Mouse (Mus musculus) thymus, postnatal 10 days (tissue): Measurements from ENCODE around the gene 3110082J24Rik.

Experiments
- DNase-seq, 2 experiments: peaks; one replicate each; pipeline ENCODE4 v3.0.0; 2021; ENCODE audit warnings: low spot score in 2 of 2

3110082J24Rik gene

DNA sequence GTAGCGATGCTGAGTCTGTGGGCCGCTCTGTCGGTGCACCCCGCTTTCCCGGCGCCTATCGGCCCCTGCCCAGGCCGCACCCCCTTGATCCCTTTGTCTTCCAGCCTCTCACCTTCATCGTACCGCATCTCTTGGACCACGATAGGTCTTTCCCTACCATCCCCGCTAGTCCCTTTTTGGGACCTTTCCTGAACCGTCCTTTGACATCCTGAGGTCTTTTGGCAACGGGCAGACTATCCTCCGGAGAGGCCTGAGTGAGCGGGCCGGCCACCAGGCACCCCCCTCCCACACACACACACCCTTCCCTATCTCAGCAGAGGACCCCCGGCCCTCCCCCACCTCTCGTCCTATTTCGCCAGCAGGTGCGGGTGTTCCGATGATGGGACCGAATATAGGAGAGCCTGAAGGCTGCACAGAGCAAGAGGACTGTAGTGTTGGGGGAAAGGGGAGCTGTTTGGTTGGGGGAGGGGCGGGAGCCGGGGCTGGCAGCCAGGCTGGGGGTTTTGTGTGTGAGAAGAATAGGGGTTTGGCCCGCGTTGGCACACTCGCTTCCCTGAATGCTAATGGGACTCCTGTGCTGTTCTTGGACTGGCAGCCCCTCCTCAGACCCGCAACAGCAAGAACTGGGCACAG is at the start of gene 3110082J24Rik:
TSS of gene 3110082J24Rik (minus strand) at position 419 of the 633 bp plus-strand sequence.
- DNase-seq: no peak

DNA sequence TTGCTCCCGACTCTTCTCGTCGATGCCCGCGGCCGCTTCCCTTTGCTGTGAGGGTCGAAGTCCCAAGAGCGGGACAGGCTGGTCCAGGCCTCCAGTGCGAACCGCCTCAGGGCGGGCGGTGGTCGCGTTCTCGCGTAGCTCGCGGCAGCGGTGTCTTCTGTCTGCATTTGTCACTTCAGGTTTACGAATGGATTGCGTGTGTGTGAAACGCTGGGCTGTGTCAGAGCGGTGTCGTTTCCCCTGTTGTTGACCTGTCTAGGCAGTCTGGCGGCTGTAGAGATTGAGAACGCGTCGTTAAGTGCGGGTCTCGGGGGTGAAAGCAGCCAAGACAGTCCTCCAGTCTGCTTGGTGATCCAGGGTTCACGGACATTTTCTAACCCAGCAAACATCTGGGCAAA is 49.5 kb upstream of the 3110082J24Rik start:
- DNase-seq: no peak

DNA sequence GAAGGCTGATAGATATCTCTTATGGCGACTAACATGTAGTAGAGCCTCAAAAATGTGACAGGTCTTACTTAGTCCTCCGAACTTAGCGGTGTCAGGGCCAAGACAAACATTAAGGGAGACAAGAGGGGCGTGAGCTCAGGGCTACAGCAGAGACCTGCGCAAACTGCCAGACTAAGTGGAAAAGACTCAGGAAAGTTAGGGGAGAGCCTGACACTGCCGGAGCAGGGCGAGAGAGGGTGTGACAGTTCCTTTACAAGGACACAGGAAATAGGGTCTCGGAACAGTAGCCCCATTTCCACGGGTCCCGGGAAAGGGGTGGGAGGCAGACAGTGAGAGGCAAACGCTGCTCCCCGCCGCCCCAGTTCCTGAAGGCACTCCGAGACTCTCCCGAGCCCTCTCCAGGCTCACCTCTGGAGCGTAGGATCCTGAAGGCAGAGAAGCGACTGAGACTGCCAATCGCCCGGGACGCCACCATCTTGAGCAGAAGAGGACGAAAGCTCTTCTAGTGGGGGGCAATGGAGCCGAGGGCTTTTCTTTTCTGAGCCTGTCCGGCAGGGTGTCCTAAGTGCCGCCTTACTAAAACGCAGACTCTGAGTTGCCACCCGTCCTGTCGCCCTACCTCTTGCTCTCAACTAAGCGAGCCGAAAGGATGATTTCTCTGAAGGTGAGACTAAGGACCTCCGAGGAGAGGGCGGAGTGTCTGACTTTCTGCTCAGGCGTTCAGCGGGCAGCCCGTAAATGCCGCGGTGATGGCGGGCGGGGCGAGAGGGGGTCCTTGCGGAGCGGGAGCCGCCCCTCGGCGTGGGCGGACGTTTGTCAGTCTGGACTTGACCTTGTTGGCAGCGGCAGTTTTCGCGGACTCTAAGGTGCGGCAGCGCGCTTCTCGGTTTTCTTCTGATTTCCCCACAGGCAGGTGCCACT is 48.8 kb upstream of the 3110082J24Rik start, which contains the start of the genes Hadha and Hadhb:
TSS of gene Hadha (minus strand) at position 689 of the 921 bp plus-strand sequence.
TSS of gene Hadhb (plus strand) at position 775 of the 921 bp plus-strand sequence.
- DNase-seq: peak; percentile 82 to 90

DNA sequence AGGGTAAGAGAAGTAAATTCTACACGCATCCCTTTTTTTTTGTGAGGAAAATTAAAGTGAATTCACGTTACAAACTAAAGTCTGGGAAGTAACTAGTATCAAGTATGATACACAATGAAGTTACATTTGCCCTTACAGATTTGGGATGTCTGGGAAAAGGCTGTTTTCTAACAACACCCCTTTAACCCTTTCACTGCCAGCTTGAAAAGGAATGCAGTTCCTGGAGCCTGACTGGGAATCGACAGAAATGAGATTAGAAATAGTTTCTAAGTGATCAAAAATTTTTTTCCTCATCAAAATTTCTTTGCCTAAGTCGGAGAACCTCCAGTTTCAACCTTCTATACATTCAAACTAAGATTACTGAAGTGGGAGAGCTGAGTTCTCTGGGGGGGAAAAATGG is 48.1 kb upstream of the 3110082J24Rik start:
- DNase-seq: no peak

DNA sequence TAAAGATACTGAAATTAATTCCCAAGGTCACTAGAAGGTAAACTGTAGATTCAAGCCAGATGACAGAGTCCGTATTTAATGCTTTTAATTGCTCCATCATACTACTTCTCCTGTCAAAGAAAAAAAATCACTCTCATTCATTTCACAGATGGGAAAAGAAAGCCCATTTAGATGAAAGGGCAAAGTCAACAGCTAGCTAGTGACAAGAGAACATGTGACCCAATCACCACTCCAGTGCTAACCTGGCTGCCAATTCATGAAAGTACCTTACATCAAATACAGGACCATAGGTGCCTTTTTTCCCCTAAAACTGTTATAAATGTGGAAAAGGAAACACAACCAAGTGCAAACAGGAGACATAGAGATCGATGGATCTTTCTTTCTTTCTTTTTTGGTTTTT is 47.3 kb upstream of the 3110082J24Rik start:
- no peak for DNase-seq

DNA sequence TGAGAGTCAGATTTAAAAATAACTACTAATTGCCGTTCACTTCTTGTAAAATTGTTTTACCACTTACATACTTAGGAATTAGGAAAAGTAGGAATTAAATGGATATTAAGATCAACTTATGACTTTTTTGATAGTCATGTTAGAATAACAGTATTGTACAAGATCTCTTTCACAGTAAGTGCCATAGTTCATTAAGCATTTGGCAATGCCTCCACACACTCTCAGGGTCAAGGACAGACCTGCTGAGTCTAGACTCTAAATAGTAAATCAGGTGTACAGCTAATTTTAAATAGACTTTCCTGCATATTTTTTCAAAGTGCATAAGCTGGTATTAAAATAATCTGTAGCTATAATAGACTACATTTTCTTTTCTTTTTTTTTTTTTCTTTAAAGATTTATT is 46.5 kb upstream of the 3110082J24Rik start:
- no peak for DNase-seq

DNA sequence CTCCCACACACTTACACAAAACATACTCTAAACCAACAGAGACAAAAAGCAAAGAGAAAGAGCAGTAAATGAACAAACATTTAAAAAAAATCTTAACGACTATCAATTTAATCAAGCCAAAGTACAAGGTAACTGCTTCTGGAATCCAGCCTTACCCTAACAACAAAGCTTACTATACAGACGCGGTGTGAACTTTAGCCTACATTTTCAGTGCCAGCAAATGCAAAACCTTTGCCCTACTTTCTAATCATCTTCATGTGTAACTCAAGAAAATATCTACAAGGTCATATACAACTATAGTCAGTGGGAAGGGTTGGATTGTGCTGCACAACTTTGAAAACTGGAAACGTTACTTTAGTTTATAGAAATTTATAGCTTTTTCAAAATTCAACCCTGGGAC is 46.1 kb upstream of the 3110082J24Rik start:
- no peak for DNase-seq

DNA sequence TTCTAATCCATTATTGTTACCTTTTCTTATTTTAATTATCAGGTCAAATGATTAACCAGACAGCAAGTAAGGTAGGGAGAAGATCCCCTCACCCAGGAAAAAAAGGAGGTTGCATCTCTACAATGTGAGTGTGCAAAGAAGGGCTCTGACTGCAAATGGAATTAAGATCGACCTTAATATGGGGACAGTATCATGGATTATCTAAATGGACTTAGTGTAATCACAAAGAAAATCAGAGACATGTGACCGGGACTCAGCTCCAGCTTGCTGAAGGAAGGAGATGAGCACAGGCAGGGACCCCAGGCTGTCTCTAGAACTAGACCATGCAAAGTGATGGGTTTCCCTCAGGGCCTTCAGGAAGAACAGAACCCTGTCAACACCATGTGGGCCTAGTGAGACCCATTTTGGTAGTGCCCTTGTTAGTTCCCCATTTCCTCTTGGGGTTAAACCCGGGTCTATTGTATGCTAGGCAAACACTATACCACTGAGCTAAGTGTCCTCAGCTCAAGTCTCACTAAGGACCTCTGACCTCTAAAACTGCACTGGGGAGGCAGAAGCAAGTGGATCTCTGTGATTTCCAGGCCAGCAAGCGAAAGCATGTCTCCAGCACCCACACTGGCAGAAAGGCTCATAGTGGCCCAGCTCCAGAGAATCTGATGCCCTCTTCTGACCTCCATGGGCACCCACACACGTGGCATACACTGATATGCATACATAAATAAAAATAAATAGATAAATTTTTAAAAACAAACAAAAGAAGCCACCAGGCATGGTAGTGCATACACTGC is 42.4 kb upstream of the 3110082J24Rik start:
- DNase-seq: no peak

DNA sequence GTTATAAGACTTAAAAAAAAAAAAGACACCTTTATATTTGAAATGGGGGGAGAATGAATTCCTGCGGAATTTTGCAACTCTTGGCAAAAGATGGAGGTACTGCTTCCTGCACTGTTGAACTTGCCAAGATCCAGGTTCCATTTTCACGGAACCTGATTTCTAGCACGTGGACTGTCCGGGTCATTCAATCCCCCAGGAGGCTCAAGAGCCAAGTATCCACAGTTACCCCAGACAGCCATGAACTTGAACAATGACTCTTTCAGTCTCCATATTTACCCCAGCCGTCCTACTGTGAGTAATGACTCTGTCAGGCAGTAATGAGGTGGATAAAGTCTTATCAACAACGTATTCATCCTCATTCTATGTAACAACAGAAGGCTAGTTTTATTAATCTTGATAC is 40.6 kb upstream of the 3110082J24Rik start:
- DNase-seq: no peak

DNA sequence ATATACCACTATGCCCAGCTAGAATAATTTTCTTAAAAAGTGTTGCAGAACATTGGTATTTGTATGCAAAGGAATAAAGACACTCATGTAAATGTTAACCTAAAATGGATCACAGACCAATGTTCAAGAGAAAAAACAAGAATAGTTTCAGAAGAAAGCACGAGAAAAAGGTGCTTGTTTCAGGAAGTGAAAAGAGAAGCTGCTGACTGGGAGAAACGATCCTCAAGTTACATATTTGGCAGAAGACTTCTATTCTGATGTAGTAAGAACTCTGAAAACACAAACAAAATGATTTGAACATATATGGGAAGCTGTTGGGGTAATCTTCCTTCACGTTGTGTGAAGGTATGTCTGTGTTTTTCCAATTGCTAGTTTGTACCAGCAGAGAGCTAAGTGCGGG is 32.3 kb upstream of the 3110082J24Rik start:
- DNase-seq: no peak

DNA sequence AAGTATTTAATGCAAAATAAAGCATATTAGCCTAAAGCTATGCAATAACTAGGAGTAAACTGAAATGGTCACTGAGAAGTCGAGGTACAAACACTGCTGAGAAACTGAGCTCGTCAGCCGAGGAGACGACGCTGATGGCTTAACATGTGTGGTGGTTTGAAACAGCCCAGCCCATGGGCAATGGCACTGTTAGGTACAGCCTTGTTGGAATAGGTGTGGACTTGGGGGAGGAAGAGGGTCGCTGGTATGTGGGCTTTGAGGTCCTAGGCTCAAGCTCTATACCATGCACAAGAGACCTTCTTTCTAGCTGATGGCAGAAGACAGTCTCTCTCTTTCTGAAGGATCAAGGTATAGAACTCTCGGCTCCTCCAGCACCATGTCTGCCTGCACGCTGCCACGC is 31.4 kb upstream of the 3110082J24Rik start:
- DNase-seq: no peak

DNA sequence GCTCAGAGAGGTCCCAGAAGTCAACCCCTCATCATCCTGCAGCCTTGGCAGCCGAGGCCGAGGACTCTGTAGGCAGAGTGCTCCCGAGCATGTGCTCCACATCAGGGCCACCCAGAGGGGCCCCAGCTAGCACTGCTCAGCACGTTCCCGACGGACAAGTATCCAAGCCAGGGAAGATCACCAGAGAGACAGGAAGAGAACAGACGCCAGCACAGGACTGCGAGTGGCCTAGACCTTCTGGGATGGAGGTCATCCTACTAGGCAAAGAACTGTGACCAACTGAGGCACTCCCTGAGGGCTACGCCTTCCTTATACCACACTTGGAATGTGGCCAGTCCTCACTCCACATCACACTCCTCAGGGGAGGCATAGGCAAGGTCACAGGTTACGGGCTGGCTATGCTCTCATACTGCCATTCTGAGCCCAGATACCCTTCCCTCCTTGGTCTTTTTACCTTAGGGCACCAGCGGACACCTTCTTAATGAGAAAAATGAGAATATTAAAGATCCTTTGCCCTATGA is 29.9 kb upstream of the 3110082J24Rik start:
- DNase-seq: no peak

DNA sequence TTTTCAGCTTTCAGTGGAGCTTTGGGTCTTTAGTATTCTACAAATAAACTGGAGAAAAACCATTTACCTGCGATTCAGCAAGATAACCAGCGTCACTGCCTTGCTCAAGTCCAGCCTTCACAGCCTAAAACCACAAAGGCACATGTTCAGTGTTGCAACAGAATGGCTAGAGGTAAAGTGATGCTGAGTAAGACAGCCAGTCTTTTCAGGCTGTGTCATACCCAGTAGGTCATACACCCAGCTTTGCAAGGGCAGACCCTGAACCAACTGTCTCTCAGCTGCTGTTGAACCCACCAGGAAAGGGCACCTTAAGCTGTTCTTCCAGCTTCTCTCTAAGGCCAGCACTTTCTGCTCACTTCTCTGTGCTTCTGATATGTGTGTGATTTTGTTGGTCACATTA is 26.3 kb upstream of the 3110082J24Rik start:
- no peak for DNase-seq

DNA sequence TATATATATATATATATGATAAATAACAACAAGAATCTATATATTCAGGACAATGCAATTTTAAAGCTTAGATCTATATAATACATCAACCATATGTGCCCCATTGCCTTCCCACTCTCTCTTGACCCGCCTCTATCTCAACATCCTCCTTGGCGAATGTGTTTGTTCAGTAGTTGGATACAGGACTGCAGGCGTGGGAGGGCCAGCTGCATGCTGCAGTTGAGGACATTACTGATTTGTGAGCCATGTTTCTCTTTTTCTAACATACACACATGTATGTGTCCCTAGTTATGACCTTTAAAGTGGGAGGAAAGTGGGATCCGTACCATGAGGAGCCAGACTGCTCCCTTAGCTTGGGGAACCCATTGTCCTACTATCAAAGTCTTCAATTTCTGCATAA is 25.4 kb upstream of the 3110082J24Rik start:
- DNase-seq: no peak

DNA sequence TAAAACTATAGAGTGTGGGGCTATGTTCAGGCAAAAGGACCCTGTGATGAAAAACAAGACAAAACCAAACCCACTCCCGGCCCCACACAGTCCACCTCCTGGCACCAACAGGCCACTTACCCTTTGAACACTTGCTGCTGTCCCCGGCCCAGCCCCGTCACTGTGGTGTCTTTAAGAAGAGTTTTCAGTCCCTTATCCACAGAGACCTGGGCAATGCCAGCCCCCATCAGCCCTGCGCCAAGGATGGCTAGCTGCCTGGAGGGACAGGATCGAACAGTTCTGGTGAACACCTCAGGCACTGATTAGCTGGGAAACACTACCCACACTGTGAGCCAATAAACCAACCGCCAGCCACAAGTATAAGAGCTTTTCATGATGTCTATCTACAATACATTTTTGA is 22.8 kb upstream of the 3110082J24Rik start:
- DNase-seq: no peak

DNA sequence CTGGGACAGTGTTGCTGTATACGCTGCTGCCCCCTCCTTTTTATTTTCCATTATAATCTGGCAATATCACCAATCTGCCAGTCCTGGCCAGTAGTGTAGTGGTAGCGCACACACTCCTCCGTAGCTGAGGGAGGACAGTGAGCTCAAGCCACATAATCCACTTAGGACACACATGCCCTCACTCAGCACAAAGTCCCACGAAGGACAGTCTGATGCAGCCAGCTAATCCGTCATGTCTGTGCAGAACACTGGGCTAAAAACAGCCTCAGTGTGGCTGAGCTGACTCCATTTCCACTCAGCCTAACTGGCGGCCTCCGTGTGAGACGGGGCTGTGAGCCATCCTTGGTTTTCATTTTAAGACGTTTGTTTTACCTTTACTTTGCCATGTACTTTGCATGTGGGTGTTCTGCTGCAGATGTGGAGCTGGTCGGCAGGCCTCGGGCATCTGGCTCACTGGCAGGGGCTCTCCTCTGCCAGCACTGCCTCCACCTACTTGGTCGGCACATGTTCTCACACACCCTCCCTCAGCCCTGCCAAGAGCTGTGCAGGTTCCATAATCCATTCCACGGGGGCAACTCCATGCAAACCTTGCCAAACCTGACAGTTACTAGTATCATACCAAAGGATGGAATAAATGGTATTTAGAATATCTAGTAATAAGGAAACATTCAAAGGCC is 22.2 kb upstream of the 3110082J24Rik start:
- no peak for DNase-seq

DNA sequence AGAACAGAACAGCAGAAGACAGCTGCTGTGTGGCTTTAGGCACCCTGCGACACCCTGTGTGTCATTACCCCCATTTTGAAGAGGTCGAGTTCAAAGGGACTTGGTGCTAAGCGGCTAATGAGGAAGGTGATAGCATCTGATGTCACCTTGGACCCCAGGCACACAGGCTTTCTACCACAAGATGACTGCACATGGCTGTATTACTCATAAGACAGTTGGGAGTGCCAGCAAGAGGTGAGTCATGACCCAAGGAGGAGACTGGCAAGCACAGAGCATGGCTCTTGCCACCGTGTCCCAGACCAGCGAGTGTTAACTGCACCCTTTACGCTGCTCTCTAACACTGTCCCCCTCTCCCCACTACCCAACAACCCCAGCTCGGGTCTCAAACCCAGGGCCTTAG is 20.9 kb upstream of the 3110082J24Rik start:
- no peak for DNase-seq

DNA sequence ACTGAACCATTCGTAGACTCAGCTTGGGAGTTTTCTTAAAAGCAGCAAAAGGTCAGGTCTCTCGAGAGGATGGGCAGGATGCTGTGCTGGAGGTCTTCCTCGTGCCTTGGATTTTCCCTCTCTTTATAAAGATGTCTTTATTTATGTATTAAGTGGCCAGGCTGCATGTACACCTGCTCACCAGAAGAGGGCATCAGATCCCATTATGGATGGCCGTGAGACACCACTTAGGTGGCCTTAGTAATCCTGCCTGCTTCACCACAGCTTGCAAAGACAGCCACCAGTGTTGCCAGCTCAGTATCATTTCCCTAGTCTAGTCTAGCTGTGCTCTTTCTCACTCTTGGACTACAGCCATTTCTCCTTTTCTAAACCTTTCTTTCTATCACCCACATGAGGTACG is 19.7 kb upstream of the 3110082J24Rik start:
- no peak for DNase-seq

DNA sequence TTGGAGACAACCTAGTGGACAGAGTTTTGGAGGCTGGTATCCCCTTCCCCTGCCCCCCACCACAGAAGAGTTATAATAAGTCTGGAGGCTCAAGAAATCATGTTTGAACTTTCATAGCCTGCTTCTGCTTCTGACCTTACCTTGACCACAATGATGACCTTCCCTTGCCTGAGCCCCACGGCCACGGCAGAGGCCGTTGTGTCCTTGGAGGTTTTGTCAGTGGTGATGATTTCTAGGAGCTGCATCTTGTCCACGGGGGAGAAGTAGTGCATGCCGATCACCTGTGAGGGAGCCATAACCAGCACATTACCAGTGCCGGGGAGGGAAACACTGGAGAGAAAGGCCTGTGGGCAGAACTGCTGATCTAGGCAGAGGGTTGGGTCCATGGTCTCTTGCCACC is 16.6 kb upstream of the 3110082J24Rik start:
- no peak for DNase-seq

DNA sequence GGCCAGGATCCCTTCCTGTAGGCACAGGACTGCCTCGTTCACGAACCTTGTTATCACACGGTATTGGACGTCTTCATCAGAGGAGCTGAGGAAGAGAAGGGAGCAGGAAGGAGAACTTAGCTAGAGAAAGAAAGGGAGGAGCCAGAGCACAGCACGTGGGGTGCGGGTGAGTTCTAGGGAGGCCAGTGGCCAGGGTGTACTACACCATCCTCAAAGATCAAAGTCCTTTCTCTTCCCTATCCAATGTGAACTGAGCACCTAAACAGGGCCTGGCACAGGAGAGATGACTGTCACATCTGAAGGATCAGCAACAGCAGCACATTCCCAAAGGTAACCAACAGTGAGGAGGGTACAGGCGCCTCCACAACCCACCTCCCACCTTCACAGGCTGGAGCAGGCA is 14.2 kb upstream of the 3110082J24Rik start:
- DNase-seq: no peak

DNA sequence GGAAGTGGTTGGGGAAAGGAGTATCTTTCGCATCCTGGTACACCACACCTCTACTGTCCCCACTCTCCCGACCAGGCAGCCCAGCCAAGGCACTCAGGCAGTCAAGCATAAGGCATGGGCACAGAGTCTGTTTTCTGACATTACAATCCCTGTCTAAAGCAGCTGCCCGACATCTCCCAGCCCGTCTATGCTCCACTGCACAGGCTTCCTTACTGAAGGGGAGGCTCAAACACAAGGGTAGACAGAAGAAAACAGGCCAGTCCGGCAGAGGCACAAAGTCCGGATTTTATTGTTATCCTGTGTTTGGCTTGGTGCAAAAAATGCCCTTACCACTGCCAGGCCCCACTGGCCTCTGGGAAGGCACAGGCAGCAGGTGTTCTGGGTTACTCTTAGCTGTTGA is 13.3 kb upstream of the 3110082J24Rik start:
- DNase-seq: no peak
